Mouse (Mus musculus) mammary gland, adult 2 months (tissue): Measurements from ENCODE around the gene Pknox1. TPM values are rescaled to one million over a fixed set of nuclear protein-coding genes. Genes with fewer than 3 reads are reported as not detected.

Experiments used
- polyA plus RNA-seq: library from polyadenylated mRNA; depleted of rRNA; stranded (reverse); fragments of >200 nt; gene quantifications from 2 replicates; pipeline ENCODE4 v1.2.3, GENCODE M21; 2012; ENCODE audit warnings: low replicate concordance; rRNA removed

Pknox1 gene
- polyA plus RNA-seq = 23.0 and 28.9 TPM in 2 replicates

GRCm38 (mm10) chr17:31564015-31564857, at the start of gene Pknox1:
Pknox1 (plus strand) TSS chr17:31564734.

GRCm38 (mm10) chr17:31519946-31520838, 44.3 kb upstream of the Pknox1 start, which contains the start of the genes Wdr4 and Ndufv3:
Wdr4 (minus strand) TSS chr17:31519980.
Ndufv3 (plus strand) TSS chr17:31520115.

GRCm38 (mm10) chr17:31636942-31637811, 72.6 kb downstream of the Pknox1 start, which contains the start of gene Cbs:
Cbs (minus strand) TSS chr17:31637238.

Other genes starting within 250 kb of the Pknox1 start
- gene Pde9a, start 178.5 kb upstream of the Pknox1 start, polyA plus RNA-seq = 18.1 and 26.8 TPM in 2 replicates
- 27.6 and 28.7 TPM in 2 replicates for gene Wdr4, start 44.8 kb upstream of the Pknox1 start, polyA plus RNA-seq
- 161 and 203 TPM in 2 replicates for gene Ndufv3, start 44.6 kb upstream of the Pknox1 start, polyA plus RNA-seq
- 7.3 and 7.4 TPM in 2 replicates for gene Cbs, start 72.5 kb downstream of the Pknox1 start, polyA plus RNA-seq
- gene U2af1, start 94.2 kb downstream of the Pknox1 start, polyA plus RNA-seq = 25.8 and 40.4 TPM in 2 replicates
- 0.24 and 0.54 TPM in 2 replicates for gene Cryaa, start 113.1 kb downstream of the Pknox1 start, polyA plus RNA-seq